Mouse (Mus musculus) CD4-positive, CD25-positive, alpha-beta regulatory T cell (primary cell): ENCODE data around the gene Acss2. TPM values are rescaled to one million over a fixed set of nuclear protein-coding genes. Genes with fewer than 3 reads are reported as not detected.

ENCODE experiments used
- polyA plus RNA-seq: library from polyadenylated mRNA; unstranded; fragments of 100-300 nt; shearing (Covaris generic); gene quantifications from one replicate; pipeline ENCODE4 v1.2.1, GENCODE M21; 2017

Acss2 gene
- polyA plus RNA-seq: 68.4 TPM

DNA sequence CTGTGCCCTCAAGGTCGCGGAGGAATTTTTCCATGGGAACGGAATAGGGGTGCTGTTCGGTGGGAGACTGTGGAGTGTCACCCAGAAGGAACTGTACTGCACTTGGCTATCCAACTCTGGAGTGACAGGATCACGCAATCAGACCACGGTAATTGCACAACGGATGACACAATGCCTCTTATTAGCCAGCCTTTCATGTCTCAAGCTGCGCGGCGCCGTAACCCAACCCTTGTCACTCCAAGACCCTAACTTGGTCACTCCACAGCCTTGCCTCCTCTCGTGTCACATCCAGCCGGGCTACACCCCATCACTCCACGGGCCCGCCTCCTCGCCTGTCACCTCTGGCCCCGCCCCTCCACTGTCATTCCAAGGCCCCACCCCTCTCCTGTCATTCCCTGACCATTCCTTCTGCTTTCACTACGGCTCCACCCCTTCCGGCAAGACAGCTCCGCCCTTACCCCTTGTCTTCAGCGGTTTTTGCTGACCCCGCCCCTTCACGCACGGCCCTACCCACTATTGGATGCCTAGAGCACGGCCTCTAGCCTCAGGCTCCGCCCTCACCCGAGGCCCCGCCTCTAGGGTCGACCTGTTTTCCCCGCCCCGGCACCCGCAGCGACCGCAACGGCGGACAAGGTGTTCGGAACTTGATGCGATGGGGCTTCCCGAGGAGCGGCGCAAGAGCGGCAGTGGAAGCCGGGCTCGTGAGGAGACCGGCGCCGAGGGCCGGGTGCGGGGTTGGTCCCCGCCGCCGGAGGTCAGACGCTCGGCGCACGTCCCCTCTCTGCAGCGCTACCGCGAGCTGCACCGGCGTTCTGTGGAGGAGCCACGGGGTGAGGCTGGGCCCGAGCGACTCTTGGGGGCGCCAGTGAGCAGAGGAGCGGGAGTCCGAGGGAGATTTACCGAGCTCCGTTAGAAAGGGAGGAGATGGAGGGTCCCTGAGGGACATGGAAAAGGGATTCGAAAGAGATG is at the start of gene Acss2, which contains the start of gene Ggt7:
Gene Acss2 (plus strand): TSS at position 494 of the 969 bp plus-strand sequence.
Gene Ggt7 (minus strand): TSS at position 783 of the 969 bp plus-strand sequence.

DNA sequence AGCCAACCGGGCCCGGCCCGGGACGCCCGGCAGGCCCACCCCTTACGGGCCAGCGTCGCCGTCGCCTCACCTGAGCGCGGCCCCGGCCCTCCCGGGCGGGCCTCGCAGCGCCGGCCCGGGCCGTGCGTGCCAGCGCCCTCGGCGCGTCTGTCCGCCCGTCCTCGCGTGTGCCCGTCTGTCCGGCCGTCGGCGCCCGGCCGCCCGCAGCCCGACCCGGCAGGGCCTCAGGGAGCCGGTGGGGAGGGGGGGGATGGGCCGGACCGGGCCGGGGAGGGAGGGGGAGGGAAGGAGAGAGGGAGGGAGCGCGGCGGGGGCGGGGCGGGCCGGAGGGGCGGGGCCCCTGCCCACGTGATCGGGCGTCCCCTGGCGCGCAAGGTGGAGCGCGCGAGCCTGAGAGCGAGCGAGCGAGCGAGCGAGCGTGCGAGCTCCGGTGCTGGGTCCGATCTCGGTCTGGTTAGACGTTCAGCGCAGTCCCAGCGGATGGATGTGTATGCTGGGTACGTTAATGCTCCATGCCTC is 44.1 kb upstream of the Acss2 start, which contains the start of gene Ncoa6:
Gene Ncoa6 (minus strand): TSS at position 325 of the 519 bp plus-strand sequence.

DNA sequence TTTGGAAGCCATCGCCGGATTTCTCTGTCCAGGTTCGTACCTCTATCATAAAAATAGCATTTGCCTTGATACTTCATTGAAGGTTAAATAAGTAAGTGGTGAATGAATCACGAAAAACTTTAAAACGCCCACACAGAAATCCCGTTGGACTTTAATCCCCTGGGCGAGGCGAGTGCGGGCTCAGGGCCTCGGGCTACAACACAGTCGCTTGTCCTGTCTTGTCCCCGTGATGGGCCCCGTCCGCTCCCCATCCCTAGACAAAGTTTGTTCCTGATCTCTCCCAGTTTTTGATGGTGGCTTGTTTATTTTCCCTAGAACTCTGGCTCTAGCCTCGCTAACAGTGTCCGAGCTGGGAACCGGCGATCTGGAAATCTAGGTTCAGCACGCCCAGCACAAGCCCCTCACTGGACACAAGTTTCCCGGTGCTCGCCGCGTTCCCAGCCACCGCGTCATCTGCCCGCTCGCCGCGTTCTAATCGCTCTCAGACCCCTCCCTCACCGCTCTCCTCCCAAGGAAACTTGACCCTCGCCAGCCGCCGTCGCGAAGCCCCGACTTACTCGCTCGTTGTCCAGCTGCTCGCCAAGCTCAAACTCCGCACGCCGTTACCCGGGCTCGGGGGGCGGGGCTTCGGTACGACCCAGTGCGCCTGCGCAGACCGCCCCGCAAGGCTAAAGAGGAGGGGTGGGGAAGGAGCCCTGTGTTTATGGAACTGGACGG is 74.5 kb downstream of the Acss2 start, which contains the start of gene Gss:
Gene Gss (minus strand): TSS at position 674 of the 717 bp plus-strand sequence.

GRCm38 (mm10) chr2:155610978-155611377 is 93.2 kb downstream of the Acss2 start, which contains the start of gene Myh7b:
Myh7b (plus strand) TSS chr2:155611212.

Other genes starting within 250 kb of the Acss2 start
- gene Map1lc3a, start 241.7 kb upstream of the Acss2 start, polyA plus RNA-seq: 11.1 TPM
- 47.1 TPM for gene Pigu, start 160.5 kb upstream of the Acss2 start, polyA plus RNA-seq
- gene Trp53inp2, start 136.9 kb upstream of the Acss2 start, polyA plus RNA-seq: 3.5 TPM
- gene Ncoa6, start 44.1 kb upstream of the Acss2 start, polyA plus RNA-seq: 31.9 TPM
- gene Ggt7, start 289 bp downstream of the Acss2 start, polyA plus RNA-seq: 13.0 TPM
- 11.5 TPM for gene Gss, start 74.9 kb downstream of the Acss2 start, polyA plus RNA-seq
- gene Myh7b, start 93.3 kb downstream of the Acss2 start, polyA plus RNA-seq: 0.32 TPM
- gene Trpc4ap, start 174.4 kb downstream of the Acss2 start, polyA plus RNA-seq: 388 TPM
- 82.9 TPM for gene Edem2, start 211.5 kb downstream of the Acss2 start, polyA plus RNA-seq
- gene Gm17581, start 217.9 kb downstream of the Acss2 start, polyA plus RNA-seq: not detected
- gene Procr, start 233.2 kb downstream of the Acss2 start, polyA plus RNA-seq: not detected